In genomic region chr6:104493459-104493858, GRCm38 (mm10) we compare ENCODE assay signal across 10 mouse cellular contexts. TPM values are rescaled to one million over a fixed set of nuclear protein-coding genes. Genes with fewer than 3 reads are reported as not detected.
DNase-seq lines count a peak whose midpoint lies in the region; ATAC-seq and TF ChIP-seq lines count a peak whose summit lies in the region.
"Had no signal": no experiment of that assay in that cellular context is flagged by ENCODE, and none has a peak within 500 bp of the region (broad histone marks: within the 10 kb centered on the region; RNA-seq: fewer than 3 reads in every experiment).

No protein-coding gene starts in this region.

- no peak overlapping the region; the same call in 1 of the 2 replicates for H3K27ac ChIP-seq in kidney, embryonic 16.5 days (ENCODE audit: low read length)
- no peak overlapping the region for H3K27ac ChIP-seq in embryonic facial prominence, embryonic 13.5 days
- no peak overlapping the region for H3K27ac ChIP-seq in hindbrain, embryonic 11.5 days (ENCODE audit: low read depth, low read length)
- peak overlapping the region; percentile 81 for H3K27ac ChIP-seq in midbrain, postnatal 0 days (ENCODE audit: low read depth, low read length)
- H3K27ac ChIP-seq: liver, embryonic 14.5 days had no signal

- H3K4me3 ChIP-seq in kidney, embryonic 16.5 days (ENCODE audit: low read length): peak overlapping the region; percentile 31
- peak overlapping the region; percentile 27 for H3K4me3 ChIP-seq in embryonic facial prominence, embryonic 13.5 days
- peak overlapping the region; percentile 10; the same call in 1 of the 2 replicates for H3K4me3 ChIP-seq in hindbrain, embryonic 11.5 days (ENCODE audit: low read depth, low read length)
- H3K4me3 ChIP-seq in midbrain, postnatal 0 days (ENCODE audit: low read depth, low read length): peak overlapping the region; percentile 50
- H3K4me3 ChIP-seq: megakaryocyte, embryonic 14.5 days had no signal

- H3K27me3 ChIP-seq in kidney, embryonic 16.5 days (ENCODE audit: insufficient read depth, low read length): no peaks in the 10 kb centered on the region
- H3K27me3 ChIP-seq in embryonic facial prominence, embryonic 13.5 days: no peaks in the 10 kb centered on the region
- H3K27me3 ChIP-seq in hindbrain, embryonic 11.5 days (ENCODE audit: control insufficient read depth, insufficient read depth, low read length): no peaks in the 10 kb centered on the region
- H3K27me3 ChIP-seq in midbrain, postnatal 0 days (ENCODE audit: insufficient read depth, low read length): no peaks in the 10 kb centered on the region
- H3K27me3 ChIP-seq: megakaryocyte, embryonic 14.5 days had no signal

- no peaks in the 10 kb centered on the region for H3K36me3 ChIP-seq in kidney, embryonic 16.5 days (ENCODE audit: insufficient read depth, low read length)
- no peaks in the 10 kb centered on the region for H3K36me3 ChIP-seq in embryonic facial prominence, embryonic 13.5 days
- no peaks in the 10 kb centered on the region for H3K36me3 ChIP-seq in hindbrain, embryonic 11.5 days (ENCODE audit: control insufficient read depth, insufficient read depth, low read length)
- H3K36me3 ChIP-seq in midbrain, postnatal 0 days (ENCODE audit: insufficient read depth, low read length): no peaks in the 10 kb centered on the region

- no peaks in the 10 kb centered on the region for H3K9me3 ChIP-seq in kidney, embryonic 16.5 days (ENCODE audit: low read length)
- no peaks in the 10 kb centered on the region for H3K9me3 ChIP-seq in embryonic facial prominence, embryonic 13.5 days
- no peaks in the 10 kb centered on the region for H3K9me3 ChIP-seq in hindbrain, embryonic 11.5 days (ENCODE audit: control insufficient read depth, low read length)
- no peaks in the 10 kb centered on the region for H3K9me3 ChIP-seq in midbrain, postnatal 0 days (ENCODE audit: low read length)

- 51% methylated on average over 6 of the region's 6 CpGs for WGBS in kidney, embryonic 16.5 days
- WGBS in embryonic facial prominence, embryonic 13.5 days: 56% methylated on average over 6 of the region's 6 CpGs
- 70% methylated on average over 6 of the region's 6 CpGs for WGBS in hindbrain, embryonic 11.5 days
- 19% methylated on average over 6 of the region's 6 CpGs for WGBS in midbrain, postnatal 0 days

- peak overlapping the region; percentile 45 for H3K4me2 ChIP-seq in kidney, embryonic 16.5 days (replicated peaks; ENCODE audit: low read depth, low read length)
- H3K4me2 ChIP-seq in embryonic facial prominence, embryonic 13.5 days: peak overlapping the region; percentile 51
- peak overlapping the region; percentile 33; the same call in 1 of the 2 replicates for H3K4me2 ChIP-seq in hindbrain, embryonic 11.5 days (replicated peaks; ENCODE audit: low read depth, low read length)
- H3K4me2 ChIP-seq in midbrain, postnatal 0 days (ENCODE audit: low read depth, low read length, poor library complexity, severe bottlenecking): peak overlapping the region; percentile 57

- no peak overlapping the region for H3K9ac ChIP-seq in kidney, embryonic 16.5 days (replicated peaks; ENCODE audit: low read length)
- H3K9ac ChIP-seq in embryonic facial prominence, embryonic 13.5 days: no peak overlapping the region
- H3K9ac ChIP-seq in hindbrain, embryonic 11.5 days (ENCODE audit: low read depth, low read length): no peak overlapping the region
- peak overlapping the region; percentile 66 for H3K9ac ChIP-seq in midbrain, postnatal 0 days (replicated peaks; ENCODE audit: low read length, poor library complexity, severe bottlenecking)
- H3K9ac ChIP-seq: liver, embryonic 14.5 days had no signal

- no peak for DNase-seq in kidney, adult 11 months
- DNase-seq in hindbrain, embryonic 11.5 days (ENCODE audit: low spot score): no peak
- DNase-seq in midbrain, postnatal 0 days (ENCODE audit: low spot score): peak; percentile 32
- no peak for DNase-seq in gastrocnemius, adult 8-10 months (ENCODE audit: low spot score in 2 of 2)
- DNase-seq in thymus, adult 18-20 months: no peak
- DNase-seq: heart, postnatal 10 days had no signal

- TF ChIP-seq CTCF in midbrain, postnatal 0 days (IDR thresholded peaks at IDR 0.05): no peak

- H3K4me1 ChIP-seq in kidney, embryonic 16.5 days (ENCODE audit: insufficient read depth, low read length): 0 out of 2 replicates have a peak, but pooled peaks cover 2% of the 10 kb centered on the region
- H3K4me1 ChIP-seq in embryonic facial prominence, embryonic 13.5 days: no peaks in the 10 kb centered on the region
- no peaks in the 10 kb centered on the region for H3K4me1 ChIP-seq in hindbrain, embryonic 11.5 days (replicated peaks; ENCODE audit: control insufficient read depth, insufficient read depth, low read length)
- H3K4me1 ChIP-seq in midbrain, postnatal 0 days (ENCODE audit: insufficient read depth, low read length): no peaks in the 10 kb centered on the region
- H3K4me1 ChIP-seq: megakaryocyte, embryonic 14.5 days had no signal

- ATAC-seq in kidney, embryonic 16.5 days (ENCODE audit: low FRiP score, low TSS enrichment): no peak
- ATAC-seq in embryonic facial prominence, embryonic 13.5 days (ENCODE audit: insufficient number of reproducible peaks, insufficient read depth, low FRiP score, low TSS enrichment, low read depth): no peak
- ATAC-seq in hindbrain, embryonic 11.5 days (ENCODE audit: low FRiP score): peak; percentile 13; the same call in 1 of the 2 replicates
- no peak for ATAC-seq in midbrain, postnatal 0 days (ENCODE audit: low FRiP score)

RNA-seq across cellular contexts. Expression of gene Cntn6, which starts 0.9 kb away (rescaled TPM):
- 2.9 and 3.3 TPM in 2 replicates for polyA plus RNA-seq in kidney, embryonic 16.5 days (2015; fragmentation: Nextera tagmentation; extraction: Ambion mirVana)
- polyA plus RNA-seq in embryonic facial prominence, embryonic 13.5 days (2015; fragmentation: Nextera tagmentation; extraction: Ambion mirVana): 3.5 and 4.7 TPM in 2 replicates
- polyA plus RNA-seq in hindbrain, embryonic 11.5 days (2014; fragmentation: Nextera tagmentation; extraction: Ambion mirVana): 0.86 and 1.0 TPM in 2 replicates
- 31.1 and 34.8 TPM in 2 replicates for total RNA-seq in midbrain, postnatal 0 days (2014; rRNA removed)
- polyA plus RNA-seq in midbrain, postnatal 0 days (2015; fragmentation: Nextera tagmentation; extraction: Ambion mirVana): 18.1 and 19.5 TPM in 2 replicates
- not detected for total RNA-seq in gastrocnemius, adult 8-10 months (2022)
- total RNA-seq: heart, postnatal 10 days had no signal
